Mouse (Mus musculus): ENCODE measurements at regions not wholly inside any gene's neighbourhood (a gene's known extent, or its start where the extent isn't known, plus 50 kb on each side); places are given as distances from the start of the nearest gene placed in this dataset.

- H3K27ac ChIP-seq (ENCODE audit: insufficient read depth, low read length), result no peak overlapping the region
Observed at GRCm38 (mm10) chr2:72672908-72673901, 197.2 kb downstream of the Cdca7 start.

GRCm38 (mm10) chr2:72674229-72674628 lies 198.3 kb downstream of the Cdca7 start:
- Histone ChIP-seq H3K27ac (ENCODE audit: insufficient read depth, low read length) (no peak overlapping the region), H3K9ac (ENCODE audit: low read depth, poor library complexity, severe bottlenecking) (no peak overlapping the region), H3K4me1 (ENCODE audit: control insufficient read depth, insufficient read depth, low read length) (no peaks in the 10 kb centered on the region), H3K27me3 (ENCODE audit: control insufficient read depth, insufficient read depth, low read length, poor library complexity, severe bottlenecking) (no peaks in the 10 kb centered on the region), H3K4me3 (ENCODE audit: low read depth, low read length) (no peak overlapping the region), H3K9me3 (replicated peaks; ENCODE audit: control insufficient read depth, insufficient read depth, low read length, poor library complexity, severe bottlenecking) (no peaks in the 10 kb centered on the region), H3K36me3 (ENCODE audit: control insufficient read depth, insufficient read depth, low read length, poor library complexity, severe bottlenecking) (no peaks in the 10 kb centered on the region)
- TF ChIP-seq CTCF (IDR thresholded peaks at IDR 0.05; ENCODE audit: low read depth, low read length), result no peak
- TF ChIP-seq POLR2A (IDR thresholded peaks at IDR 0.05; ENCODE audit: insufficient read depth, low read length), result no peak
- TF ChIP-seq EP300 (IDR thresholded peaks at IDR 0.05; ENCODE audit: insufficient read depth, low read depth, low read length), result no peak

More at GRCm38 (mm10) chr2:72672908-72673901, 197.2 kb downstream of the Cdca7 start:
- Histone ChIP-seq H3K4me3 (ENCODE audit: low read depth, low read length) (no peak overlapping the region), H3K9ac (ENCODE audit: low read depth, poor library complexity, severe bottlenecking) (no peak overlapping the region), H3K27me3 (ENCODE audit: control insufficient read depth, insufficient read depth, low read length, poor library complexity, severe bottlenecking) (no peaks in the 10 kb centered on the region), H3K9me3 (replicated peaks; ENCODE audit: control insufficient read depth, insufficient read depth, low read length, poor library complexity, severe bottlenecking) (no peaks in the 10 kb centered on the region), H3K36me3 (ENCODE audit: control insufficient read depth, insufficient read depth, low read length, poor library complexity, severe bottlenecking) (no peaks in the 10 kb centered on the region), H3K4me1 (ENCODE audit: control insufficient read depth, insufficient read depth, low read length) (no peaks in the 10 kb centered on the region)
- no peak for TF ChIP-seq CTCF (IDR thresholded peaks at IDR 0.05; ENCODE audit: low read depth, low read length)
- TF ChIP-seq EP300 (IDR thresholded peaks at IDR 0.05; ENCODE audit: insufficient read depth, low read depth, low read length), result no peak
- TF ChIP-seq POLR2A (IDR thresholded peaks at IDR 0.05; ENCODE audit: insufficient read depth, low read length), result no peak

GRCm38 (mm10) chr2:72674856-72675440 lies 199.0 kb downstream of the Cdca7 start:
- no peaks in the 10 kb centered on the region for H3K36me3 ChIP-seq (ENCODE audit: control insufficient read depth, insufficient read depth, low read length, poor library complexity, severe bottlenecking)
- TF ChIP-seq CTCF (IDR thresholded peaks at IDR 0.05; ENCODE audit: low read depth, low read length) (no peak), POLR2A (IDR thresholded peaks at IDR 0.05; ENCODE audit: insufficient read depth, low read length) (no peak), EP300 (IDR thresholded peaks at IDR 0.05; ENCODE audit: insufficient read depth, low read depth, low read length) (no peak)
- H3K9ac ChIP-seq (ENCODE audit: low read depth, poor library complexity, severe bottlenecking), result no peak overlapping the region
- no peaks in the 10 kb centered on the region for H3K9me3 ChIP-seq (replicated peaks; ENCODE audit: control insufficient read depth, insufficient read depth, low read length, poor library complexity, severe bottlenecking)
- no peak overlapping the region for H3K27ac ChIP-seq (ENCODE audit: insufficient read depth, low read length)
- no peaks in the 10 kb centered on the region for H3K4me1 ChIP-seq (ENCODE audit: control insufficient read depth, insufficient read depth, low read length)
- no peak overlapping the region for H3K4me3 ChIP-seq (ENCODE audit: low read depth, low read length)
- no peaks in the 10 kb centered on the region for H3K27me3 ChIP-seq (ENCODE audit: control insufficient read depth, insufficient read depth, low read length, poor library complexity, severe bottlenecking)

- Histone ChIP-seq H3K4me1 (ENCODE audit: control insufficient read depth, insufficient read depth, low read length) (no peaks in the 10 kb centered on the region), H3K27me3 (ENCODE audit: control insufficient read depth, insufficient read depth, low read length, poor library complexity, severe bottlenecking) (no peaks in the 10 kb centered on the region), H3K4me3 (ENCODE audit: low read depth, low read length) (no peak overlapping the region), H3K9me3 (replicated peaks; ENCODE audit: control insufficient read depth, insufficient read depth, low read length, poor library complexity, severe bottlenecking) (no peaks in the 10 kb centered on the region; the same call in 1 of the 2 replicates), H3K36me3 (ENCODE audit: control insufficient read depth, insufficient read depth, low read length, poor library complexity, severe bottlenecking) (no peaks in the 10 kb centered on the region), H3K9ac (ENCODE audit: low read depth, poor library complexity, severe bottlenecking) (no peak overlapping the region), H3K27ac (ENCODE audit: insufficient read depth, low read length) (no peak overlapping the region)
- TF ChIP-seq POLR2A (IDR thresholded peaks at IDR 0.05; ENCODE audit: insufficient read depth, low read length) (no peak), CTCF (IDR thresholded peaks at IDR 0.05; ENCODE audit: low read depth, low read length) (no peak), EP300 (IDR thresholded peaks at IDR 0.05; ENCODE audit: insufficient read depth, low read depth, low read length) (no peak)
Observed at GRCm38 (mm10) chr2:72677731-72678130, 201.8 kb downstream of the Cdca7 start.

GRCm38 (mm10) chr2:72688031-72688430 lies 212.1 kb downstream of the Cdca7 start:
- Histone ChIP-seq H3K9ac (ENCODE audit: low read depth, poor library complexity, severe bottlenecking) (no peak overlapping the region), H3K27ac (ENCODE audit: insufficient read depth, low read length) (no peak overlapping the region), H3K27me3 (ENCODE audit: control insufficient read depth, insufficient read depth, low read length, poor library complexity, severe bottlenecking) (no peaks in the 10 kb centered on the region), H3K9me3 (replicated peaks; ENCODE audit: control insufficient read depth, insufficient read depth, low read length, poor library complexity, severe bottlenecking) (peaks cover 14% of the 10 kb centered on the region; the same call in 1 of the 2 replicates), H3K4me1 (ENCODE audit: control insufficient read depth, insufficient read depth, low read length) (no peaks in the 10 kb centered on the region), H3K36me3 (ENCODE audit: control insufficient read depth, insufficient read depth, low read length, poor library complexity, severe bottlenecking) (no peaks in the 10 kb centered on the region), H3K4me3 (ENCODE audit: low read depth, low read length) (no peak overlapping the region)
- TF ChIP-seq CTCF (IDR thresholded peaks at IDR 0.05; ENCODE audit: low read depth, low read length) (no peak), EP300 (IDR thresholded peaks at IDR 0.05; ENCODE audit: insufficient read depth, low read depth, low read length) (no peak), POLR2A (IDR thresholded peaks at IDR 0.05; ENCODE audit: insufficient read depth, low read length) (no peak)

GRCm38 (mm10) chr2:72701081-72701480 lies 225.1 kb downstream of the Cdca7 start:
- TF ChIP-seq POLR2A (IDR thresholded peaks at IDR 0.05; ENCODE audit: insufficient read depth, low read length) (no peak), EP300 (IDR thresholded peaks at IDR 0.05; ENCODE audit: insufficient read depth, low read depth, low read length) (no peak), CTCF (IDR thresholded peaks at IDR 0.05; ENCODE audit: low read depth, low read length) (no peak)
- Histone ChIP-seq H3K36me3 (ENCODE audit: control insufficient read depth, insufficient read depth, low read length, poor library complexity, severe bottlenecking) (no peaks in the 10 kb centered on the region), H3K9me3 (replicated peaks; ENCODE audit: control insufficient read depth, insufficient read depth, low read length, poor library complexity, severe bottlenecking) (no peaks in the 10 kb centered on the region), H3K9ac (ENCODE audit: low read depth, poor library complexity, severe bottlenecking) (no peak overlapping the region), H3K4me1 (ENCODE audit: control insufficient read depth, insufficient read depth, low read length) (no peaks in the 10 kb centered on the region), H3K27me3 (ENCODE audit: control insufficient read depth, insufficient read depth, low read length, poor library complexity, severe bottlenecking) (no peaks in the 10 kb centered on the region), H3K4me3 (ENCODE audit: low read depth, low read length) (no peak overlapping the region), H3K27ac (ENCODE audit: insufficient read depth, low read length) (no peak overlapping the region)
